Mouse (Mus musculus): ENCODE measurements around the gene Dscaml1. TPM values are rescaled to one million over a fixed set of nuclear protein-coding genes. Genes with fewer than 3 reads are reported as not detected.

Dscaml1 gene
- total RNA-seq, 2 experiments from 2014 or later: 35.7 to 38.0 TPM

DNA sequence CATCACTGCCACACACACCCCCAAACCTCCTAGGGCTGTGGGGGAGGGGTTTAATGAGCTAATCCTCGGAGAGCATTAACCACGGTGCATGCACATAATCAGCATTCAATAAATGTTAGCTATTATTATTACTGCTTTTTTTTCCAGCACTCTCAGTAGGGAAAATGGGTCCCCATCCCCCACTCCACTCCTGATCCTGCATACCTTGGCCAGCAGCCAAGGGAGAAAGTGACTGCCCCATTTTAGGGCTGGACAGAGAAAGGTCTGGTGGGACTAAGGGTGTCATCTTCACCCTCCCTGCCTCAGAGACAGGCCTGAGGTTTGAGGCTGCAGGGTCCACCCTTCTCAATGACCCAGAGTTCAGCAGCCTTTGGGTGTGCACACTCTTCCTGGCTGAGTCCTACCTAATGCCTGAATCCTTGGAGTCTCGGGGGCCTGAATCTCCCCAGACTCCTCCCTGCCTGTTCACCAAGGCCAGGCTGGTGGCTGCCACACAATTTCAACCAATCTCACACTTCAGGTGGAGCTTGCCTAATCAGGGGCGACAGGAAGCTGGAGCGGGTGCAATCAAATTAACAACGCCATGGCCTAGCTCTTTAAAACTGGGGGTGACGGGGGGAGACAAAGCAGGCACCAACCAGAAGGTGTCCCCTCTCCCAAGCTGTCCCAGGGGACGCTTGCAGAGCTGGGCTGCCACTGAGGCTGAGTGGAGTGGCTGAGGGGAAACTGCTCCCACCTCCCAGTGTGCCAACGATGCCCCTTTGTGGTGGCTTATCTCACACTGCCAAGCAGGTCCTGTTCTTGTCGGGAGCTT is 267.2 kb downstream of the Dscaml1 start:
- DNase-seq (ENCODE audit: extremely low spot score in 1 of 2, low spot score in 2 of 2): no peak
- intact Hi-C loops (cut with DNase I): no loop called here

DNA sequence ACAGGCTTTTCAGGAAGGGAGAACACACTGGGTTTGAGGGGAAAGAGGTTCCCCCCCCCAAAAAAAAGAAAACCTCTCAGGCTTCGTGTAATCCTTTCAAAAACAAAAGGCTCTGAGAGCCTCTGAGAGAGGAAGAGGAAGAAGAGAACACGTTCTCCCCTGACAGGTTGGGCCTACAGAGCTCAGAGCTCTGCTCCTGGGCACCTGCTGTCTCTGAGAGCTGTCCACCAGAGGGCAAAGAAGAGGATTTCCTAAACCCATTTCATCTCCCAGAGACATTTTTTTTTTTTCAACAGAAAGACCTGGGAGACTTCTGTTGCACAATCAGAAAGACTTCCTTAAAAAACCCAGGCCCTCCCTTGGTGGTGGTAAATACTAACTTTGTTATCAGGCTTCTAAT is 267.8 kb downstream of the Dscaml1 start:
- intact Hi-C loops (cut with DNase I): no loop called here

DNA sequence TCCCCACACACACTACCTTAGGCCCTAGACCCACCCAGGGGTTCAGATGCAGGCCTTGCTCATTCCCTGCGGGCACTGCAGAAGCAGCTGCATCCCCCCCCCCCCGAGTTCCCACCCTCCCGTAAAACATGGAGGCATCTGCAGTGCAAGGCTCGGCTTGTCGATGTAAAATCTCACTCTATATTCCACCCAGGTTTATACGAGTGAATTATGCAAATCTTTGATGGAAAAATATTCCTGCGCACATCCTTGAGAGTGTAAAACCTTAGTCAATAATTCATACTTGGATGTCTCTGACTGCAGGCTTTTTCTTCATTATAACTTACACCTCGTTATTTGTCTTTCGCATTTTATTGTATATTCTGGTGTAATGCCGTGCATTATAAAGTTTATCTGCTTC is 272.7 kb downstream of the Dscaml1 start:
- intact Hi-C loops (cut with DNase I): no loop called here

More for the DNA sequence above, 267.8 kb downstream of the Dscaml1 start:
- no peak for DNase-seq (ENCODE audit: extremely low spot score in 1 of 2, low spot score in 2 of 2)

DNA sequence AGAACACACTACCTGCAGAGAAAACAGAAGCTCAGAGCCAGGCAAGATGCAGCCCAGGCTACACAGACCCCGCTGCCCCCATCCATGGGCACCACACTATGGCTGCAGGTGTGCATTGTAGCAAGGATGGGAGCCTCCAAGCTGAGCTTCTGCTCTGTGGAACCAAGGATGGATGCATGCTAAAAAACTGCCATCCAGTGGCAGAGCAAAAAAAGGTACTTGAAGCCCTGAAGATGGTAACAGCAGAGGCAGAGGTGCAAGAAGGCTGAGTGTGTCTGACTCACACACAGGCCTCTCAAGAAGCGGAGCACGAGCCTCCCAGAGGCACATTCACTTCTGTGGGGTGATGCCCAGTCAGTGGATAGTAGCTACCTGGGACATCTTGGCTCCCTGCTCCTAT is 276.8 kb downstream of the Dscaml1 start:
- intact Hi-C loops (cut with DNase I): no loop called here
- DNase-seq (ENCODE audit: extremely low spot score in 1 of 2, low spot score in 2 of 2): no peak

More for the DNA sequence above, 272.7 kb downstream of the Dscaml1 start:
- no peak for DNase-seq (ENCODE audit: extremely low spot score in 1 of 2, low spot score in 2 of 2)

DNA sequence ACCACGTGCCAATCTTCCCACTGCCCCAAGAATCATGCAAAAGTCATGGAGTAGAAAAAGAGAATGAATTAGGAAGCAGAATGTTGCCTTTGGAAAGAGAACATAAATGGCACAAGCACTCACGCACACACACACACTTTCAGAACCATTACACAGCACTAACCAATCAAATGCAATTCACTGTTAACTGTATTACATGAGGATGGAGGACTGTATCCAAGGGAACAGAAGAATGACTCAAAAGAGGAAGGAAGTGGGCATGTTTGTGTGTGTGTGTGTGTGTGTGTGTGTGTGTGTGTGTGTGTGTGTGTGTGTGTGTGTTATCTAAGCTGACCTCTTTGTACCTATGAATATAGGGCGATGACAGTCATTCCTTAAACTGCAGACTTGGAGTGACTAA is 278.0 kb downstream of the Dscaml1 start:
- intact Hi-C loops (cut with DNase I): no loop called here
- DNase-seq (ENCODE audit: extremely low spot score in 1 of 2, low spot score in 2 of 2): no peak

DNA sequence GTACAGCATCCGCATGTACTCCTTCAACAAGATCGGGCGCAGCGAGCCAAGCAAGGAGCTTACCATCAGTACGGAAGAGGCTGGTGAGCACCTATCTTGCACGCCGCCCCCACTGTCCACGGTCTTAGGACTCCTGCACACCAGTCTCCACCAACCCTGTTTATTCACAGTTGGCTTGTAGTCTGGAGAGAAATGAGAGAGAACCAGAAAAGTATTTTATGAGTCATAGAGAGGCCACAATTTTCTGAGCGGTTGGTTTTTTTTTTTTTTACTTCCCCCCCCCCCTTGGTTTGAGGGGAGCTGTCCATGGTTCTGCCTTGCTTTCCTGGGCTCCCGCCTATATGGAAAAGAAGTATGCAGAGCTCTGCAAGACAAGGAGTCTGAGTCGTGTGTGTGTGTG is 283.9 kb downstream of the Dscaml1 start:
- intact Hi-C loops (cut with DNase I): no loop called here
- no peak for DNase-seq (ENCODE audit: extremely low spot score in 1 of 2, low spot score in 2 of 2)

DNA sequence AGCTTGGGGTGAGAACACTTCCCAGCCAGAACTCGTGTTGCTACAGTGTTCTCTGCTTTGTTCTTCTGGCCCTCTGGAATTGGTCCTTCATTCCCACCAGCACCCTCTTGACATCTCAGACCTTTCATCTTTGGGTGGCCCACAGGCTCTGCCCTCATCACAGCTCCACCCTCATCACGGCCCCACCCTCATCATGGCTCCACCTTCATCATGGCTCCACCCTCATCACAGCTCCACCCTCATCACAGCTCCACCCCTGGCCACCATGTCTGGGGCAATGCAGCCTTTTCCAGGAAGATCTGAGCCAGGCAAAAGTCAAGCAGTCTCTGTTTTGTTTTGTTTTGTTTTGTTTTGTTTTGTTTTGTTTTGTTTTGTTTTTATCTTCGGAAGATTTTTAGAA is 289.0 kb downstream of the Dscaml1 start:
- DNase-seq (ENCODE audit: extremely low spot score in 1 of 2, low spot score in 2 of 2): no peak
- intact Hi-C loops (cut with DNase I): no loop called here

DNA sequence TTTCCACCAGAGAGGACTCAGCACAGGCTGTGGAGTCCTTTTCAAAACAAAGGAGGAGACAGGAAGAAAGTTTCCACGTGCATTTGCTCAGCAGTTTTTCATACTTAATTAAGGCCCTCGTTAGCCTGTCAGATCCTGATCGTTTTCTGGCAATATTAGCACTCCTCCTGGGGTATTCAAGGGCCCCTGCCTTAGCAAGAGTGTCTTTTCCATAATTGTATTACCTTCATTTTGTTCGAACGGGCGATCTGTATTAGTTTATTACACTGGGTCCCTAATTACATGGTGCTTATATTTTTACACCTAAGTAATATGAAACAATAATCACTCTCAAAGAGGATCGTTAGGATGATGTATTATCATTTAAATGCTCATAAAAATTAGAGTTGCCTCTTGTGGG is 293.6 kb downstream of the Dscaml1 start:
- intact Hi-C loops (cut with DNase I): no loop called here
- no peak for DNase-seq (ENCODE audit: extremely low spot score in 1 of 2, low spot score in 2 of 2)

DNA sequence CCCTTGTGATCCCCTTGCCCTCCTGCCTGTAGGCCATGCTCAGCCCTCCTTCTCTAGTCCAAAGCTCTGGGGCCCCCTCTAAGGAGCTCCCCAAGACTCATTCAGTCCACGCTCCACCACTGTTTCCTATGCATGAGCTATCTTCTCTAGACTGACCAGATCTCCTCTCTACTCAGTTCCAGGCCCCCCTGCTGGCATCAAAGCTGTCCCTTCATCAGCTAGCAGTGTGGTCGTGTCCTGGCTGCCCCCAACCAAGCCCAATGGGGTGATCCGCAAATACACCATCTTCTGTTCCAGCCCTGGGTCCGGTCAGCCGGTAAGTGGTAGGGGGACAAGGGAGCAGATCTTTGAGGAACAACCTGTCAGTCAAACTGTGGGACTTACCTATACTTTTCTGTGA is 305.4 kb downstream of the Dscaml1 start:
- no peak for DNase-seq (ENCODE audit: extremely low spot score in 1 of 2, low spot score in 2 of 2)
- intact Hi-C loops (cut with DNase I): no loop called here

DNA sequence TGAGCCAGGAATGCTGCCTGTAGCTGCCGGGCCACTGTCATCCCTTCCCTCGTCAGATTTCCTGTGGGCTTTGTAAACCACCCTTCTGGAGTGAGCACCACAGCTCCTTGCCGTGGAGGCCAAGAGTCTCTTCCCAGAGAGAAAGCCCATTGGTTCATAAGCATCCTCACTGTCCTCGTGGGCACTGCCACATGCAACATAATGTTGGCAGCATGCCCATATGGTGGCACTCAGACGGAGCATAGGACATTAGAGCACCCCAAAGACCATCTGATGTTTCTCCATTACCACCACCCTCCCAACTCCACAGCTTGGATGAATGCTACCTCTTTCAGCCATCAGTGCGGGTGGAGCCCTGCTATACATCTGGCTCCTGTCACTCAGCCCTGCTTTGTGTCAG is 306.8 kb downstream of the Dscaml1 start:
- DNase-seq (ENCODE audit: extremely low spot score in 1 of 2, low spot score in 2 of 2): no peak
- intact Hi-C loops (cut with DNase I): no loop called here

DNA sequence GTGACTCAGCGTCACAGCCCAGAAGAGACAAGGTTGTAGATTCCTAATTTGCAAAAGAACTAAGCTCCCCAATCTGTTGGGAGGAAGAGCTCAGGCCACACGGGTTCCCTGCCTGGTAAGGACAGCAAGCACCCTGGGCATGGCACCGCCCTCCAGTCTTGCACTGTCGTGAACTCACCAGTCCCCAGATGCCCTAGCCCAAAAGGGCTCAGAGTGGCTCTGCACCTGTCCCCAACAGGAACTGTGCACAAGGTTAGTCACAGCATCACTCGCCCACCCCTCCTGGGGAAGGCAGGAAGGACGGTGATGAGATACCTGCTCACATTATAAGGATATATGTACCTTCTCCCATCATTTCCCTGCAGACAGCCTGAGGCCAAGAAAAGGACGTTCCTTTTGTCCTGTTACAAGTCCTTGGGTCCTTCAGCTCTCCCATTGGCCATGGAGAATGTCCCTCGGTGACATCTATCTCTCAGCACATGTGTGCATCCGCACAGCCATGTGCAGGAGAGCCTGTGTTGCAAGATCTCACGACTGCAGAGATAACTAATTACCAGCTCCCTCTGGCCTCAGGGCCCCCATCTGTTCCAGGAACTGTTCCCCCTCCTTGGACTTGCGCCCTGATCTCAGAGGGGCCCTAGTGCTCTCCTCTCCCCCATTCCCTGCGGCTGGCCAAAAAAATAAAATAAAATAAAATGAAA is 312.7 kb downstream of the Dscaml1 start:
- intact Hi-C loops (cut with DNase I): no loop called here
- no peak for DNase-seq (ENCODE audit: extremely low spot score in 1 of 2, low spot score in 2 of 2)

DNA sequence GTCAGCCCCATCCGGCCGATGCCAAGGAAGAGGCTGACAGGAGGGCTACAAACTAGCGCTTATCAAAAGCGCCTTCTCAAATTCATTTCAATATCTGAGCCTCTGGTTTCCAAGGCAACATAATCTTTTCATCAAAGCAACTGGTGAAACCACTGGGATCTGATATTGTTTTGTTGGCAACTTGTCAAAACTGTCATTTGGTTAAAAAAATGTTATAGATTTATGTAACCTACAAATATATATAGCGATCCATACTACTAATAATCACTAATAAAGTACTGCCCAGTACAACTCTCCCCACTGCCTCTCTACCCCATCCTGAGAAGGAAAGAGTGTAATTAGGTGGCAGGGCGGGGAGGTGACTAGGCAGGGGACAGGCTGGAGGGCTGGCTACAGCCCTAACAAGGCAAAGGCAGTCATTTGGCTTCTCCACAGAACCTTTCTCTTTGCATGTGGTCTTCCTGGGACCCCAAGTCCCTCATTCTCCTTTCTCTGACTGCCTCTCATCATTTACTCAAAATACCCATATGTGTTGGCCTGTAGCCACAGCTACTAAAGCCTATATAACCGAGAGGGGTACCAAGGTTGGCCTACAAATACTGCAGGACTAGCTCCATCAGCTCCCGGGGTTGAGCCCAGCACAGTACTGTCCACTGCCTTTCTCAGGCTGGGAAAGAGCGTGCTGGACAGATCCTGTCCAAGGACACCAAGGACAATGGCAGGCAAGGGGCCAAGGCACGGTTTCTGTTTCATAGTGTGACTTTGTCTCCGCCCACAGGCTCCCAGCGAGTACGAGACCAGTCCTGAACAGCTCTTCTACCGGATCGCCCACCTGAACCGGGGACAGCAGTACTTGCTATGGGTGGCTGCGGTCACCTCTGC is 313.5 kb downstream of the Dscaml1 start:
- peak in 1 of 2 experiments; percentile 69 for DNase-seq (ENCODE audit: extremely low spot score in 1 of 2, low spot score in 2 of 2)
- intact Hi-C loops (cut with DNase I): no loop called here

DNA sequence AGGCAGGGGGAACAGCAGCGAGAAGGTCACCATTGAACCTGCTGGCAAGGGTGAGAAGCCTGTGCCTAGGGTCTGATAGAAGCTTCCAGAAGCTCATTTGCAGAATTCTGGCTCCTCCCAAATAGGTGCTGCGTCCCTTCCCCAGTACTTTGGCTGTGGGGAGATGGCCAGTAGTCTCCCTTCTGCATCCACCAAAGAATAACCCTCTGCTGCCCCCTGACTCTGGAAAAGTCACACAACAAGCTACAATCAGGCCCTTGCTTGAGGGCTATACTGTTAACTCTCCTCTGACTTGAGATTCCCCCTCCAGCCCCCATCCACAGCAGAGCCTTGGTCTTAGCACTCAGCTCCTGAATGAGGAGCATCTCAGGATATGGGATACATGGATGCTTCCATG is 314.2 kb downstream of the Dscaml1 start:
- no peak for DNase-seq (ENCODE audit: extremely low spot score in 1 of 2, low spot score in 2 of 2)
- intact Hi-C loops (cut with DNase I): no loop called here

DNA sequence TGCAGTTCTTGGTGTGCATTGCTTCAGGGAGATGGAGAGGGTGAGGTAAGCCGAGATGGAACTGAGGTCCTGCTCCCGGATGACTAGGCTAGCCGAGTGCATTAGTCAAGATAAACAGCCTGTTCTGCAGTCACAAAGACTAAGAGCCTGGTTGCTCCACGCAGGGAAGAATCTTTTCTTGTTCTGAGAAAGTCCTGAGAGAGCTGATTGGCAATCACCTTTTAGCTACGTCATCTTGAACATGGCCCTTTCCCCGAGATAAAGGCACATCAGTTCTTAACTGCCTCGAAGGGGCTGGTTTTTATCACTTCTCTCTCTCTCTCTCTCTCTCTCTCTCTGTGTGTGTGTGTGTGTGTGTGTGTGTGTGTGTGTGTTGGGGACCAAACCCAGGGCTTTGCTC is 319.0 kb downstream of the Dscaml1 start:
- intact Hi-C loops (cut with DNase I): no loop called here
- no peak for DNase-seq (ENCODE audit: extremely low spot score in 1 of 2, low spot score in 2 of 2)

DNA sequence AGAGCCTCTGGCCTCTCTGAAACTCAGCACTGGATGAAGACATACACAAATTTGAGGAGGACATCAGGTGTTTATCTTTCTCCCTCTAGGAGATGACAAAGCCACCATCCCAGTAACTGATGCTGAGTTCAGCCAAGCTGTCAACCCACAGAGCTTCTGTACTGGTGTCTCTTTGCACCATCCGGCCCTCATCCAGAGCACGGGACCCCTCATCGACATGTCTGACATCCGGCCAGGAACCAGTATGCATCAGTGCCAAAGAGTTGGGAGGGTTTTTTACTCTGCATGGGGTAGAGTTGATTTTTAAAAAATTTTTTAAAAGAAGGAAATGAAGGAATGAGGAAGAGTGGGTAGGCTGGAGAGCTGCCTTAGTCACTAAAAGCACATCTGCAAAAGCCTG is 323.5 kb downstream of the Dscaml1 start:
- no peak for DNase-seq (ENCODE audit: extremely low spot score in 1 of 2, low spot score in 2 of 2)
- intact Hi-C loops (cut with DNase I): loop anchor here (5.0 kb wide), 1 partner anchor 338 kb away; no protein-coding TSS in a partner anchor

DNA sequence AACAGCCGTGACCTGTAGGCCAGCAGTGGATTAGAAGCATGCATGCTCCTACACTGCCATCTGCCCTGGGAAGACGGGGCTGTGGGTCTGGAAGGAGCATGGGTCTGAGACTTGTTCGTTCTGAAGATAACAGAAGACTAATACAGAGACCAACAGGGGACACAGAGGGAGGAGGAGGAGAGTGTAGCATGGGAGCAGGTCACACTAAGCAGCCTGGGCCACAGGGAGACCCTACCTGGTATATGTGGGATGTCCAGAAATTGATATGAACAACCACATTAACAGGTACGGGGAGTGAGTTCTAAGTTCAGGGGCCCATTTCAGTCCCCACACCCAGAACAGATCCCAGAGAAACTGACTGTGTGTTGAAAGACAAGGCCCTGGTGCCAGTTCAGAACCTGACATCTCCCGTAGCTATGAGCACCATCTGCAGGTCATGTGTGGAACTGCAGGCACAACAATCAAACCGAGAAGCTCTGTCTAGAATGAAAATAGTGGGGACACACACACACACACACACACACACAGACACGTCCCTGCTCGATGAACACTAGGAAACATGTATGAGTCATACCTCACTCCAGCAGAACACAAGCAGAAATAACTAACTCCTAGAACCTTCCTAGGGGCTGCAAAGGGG is 328.1 kb downstream of the Dscaml1 start:
- DNase-seq (ENCODE audit: extremely low spot score in 1 of 2, low spot score in 2 of 2): peak; percentile 76 to 81
- intact Hi-C loops (cut with DNase I): loop anchor here (5.0 kb wide), 1 partner anchor 342 kb away; no protein-coding TSS in a partner anchor

DNA sequence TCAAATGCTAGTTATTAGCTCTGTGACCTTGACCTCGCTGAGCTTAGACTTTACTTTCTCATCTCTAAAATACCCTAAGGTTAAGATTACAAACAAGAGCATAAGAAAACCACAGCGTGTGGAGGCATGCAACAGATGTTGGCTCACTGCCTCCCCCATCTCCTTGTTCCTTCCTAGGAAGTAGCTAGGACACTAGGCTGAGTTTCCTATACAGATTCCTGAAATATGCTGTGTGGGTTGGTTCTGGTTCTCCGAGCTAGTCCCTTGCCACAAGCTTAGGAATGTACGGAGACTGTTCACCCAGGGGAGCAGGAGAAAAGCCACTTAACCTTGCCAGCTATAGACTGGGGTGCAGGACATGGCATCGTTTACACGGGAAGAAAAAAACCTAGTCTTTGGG is 339.8 kb downstream of the Dscaml1 start:
- no peak for DNase-seq (ENCODE audit: extremely low spot score in 1 of 2, low spot score in 2 of 2)
- intact Hi-C loops (cut with DNase I): no loop called here

DNA sequence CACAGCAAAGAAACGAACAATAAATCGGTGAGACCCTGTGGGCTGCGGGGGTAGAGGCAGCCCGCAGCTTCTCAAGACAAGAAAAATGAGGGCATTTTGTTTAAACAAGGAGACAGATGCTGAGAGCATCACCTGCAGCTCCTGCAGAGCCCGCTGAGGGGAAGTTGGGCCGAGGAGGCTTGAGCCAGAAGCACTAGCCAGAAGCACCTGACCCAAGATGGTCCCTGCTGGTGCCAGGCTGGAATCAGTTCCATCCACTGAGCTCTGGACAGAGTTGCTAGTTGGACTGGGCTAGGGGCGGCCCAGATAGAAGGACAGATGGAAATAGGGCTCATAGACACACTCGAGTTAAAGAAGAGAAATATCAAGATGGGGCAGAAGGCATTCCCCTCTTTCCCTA is 340.7 kb downstream of the Dscaml1 start:
- intact Hi-C loops (cut with DNase I): no loop called here
- DNase-seq (ENCODE audit: extremely low spot score in 1 of 2, low spot score in 2 of 2): no peak

DNA sequence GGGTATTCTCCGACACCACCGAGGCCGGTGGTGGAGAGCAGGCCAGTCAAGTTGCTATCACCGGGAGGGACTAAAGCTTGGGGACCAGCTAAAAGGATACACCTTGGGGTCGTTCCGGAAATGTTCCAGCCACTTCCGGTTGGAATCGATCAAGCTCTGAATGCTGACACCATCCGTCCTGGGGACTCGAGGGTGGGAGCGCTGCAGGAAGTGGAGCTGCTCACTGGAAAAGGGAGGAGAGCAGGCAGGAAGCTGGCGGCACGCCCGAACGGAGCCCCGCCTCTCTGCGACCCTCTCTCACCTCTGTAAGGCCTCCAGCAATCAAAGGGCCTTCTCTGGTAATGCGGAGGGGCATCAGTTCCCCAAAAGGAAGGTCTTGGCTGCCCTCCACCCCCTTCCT is 342.0 kb downstream of the Dscaml1 start:
- DNase-seq (ENCODE audit: extremely low spot score in 1 of 2, low spot score in 2 of 2): no peak
- intact Hi-C loops (cut with DNase I): no loop called here
